Mouse (Mus musculus) liver, postnatal 0 days (tissue): Measurements from ENCODE around the gene Lamp1.

Experiments used
- CTCF ChIP-seq: sonication (generic); IDR thresholded peaks from 2 replicates; pipeline ENCODE4 v1.5.1; 2016; ENCODE audit warnings: antibody characterized with exemption, low read depth
- EP300 ChIP-seq: IDR thresholded peaks from 2 replicates; pipeline ENCODE4 v1.6.1; 2016; ENCODE audit warnings: antibody characterized with exemption, low read depth, mild to moderate bottlenecking

- TF ChIP-seq CTCF (no peak), EP300 (no peak)
Measured at GRCm38 (mm10) chr8:13206290-13206689, 47.3 kb downstream of the Lamp1 start.
